Mouse (Mus musculus) colon, adult 2 months (tissue): ENCODE results near the gene Fat2. TPM values are rescaled to one million over a fixed set of nuclear protein-coding genes. Genes with fewer than 3 reads are reported as not detected.

ENCODE experiments used
- polyA plus RNA-seq: library from polyadenylated mRNA; depleted of rRNA; stranded (reverse); fragments of >200 nt; gene quantifications from 2 replicates; pipeline ENCODE4 v1.2.3, GENCODE M21; 2012; rRNA removed

Fat2 gene
- 0.12 and 0.17 TPM in 2 replicates for polyA plus RNA-seq

DNA sequence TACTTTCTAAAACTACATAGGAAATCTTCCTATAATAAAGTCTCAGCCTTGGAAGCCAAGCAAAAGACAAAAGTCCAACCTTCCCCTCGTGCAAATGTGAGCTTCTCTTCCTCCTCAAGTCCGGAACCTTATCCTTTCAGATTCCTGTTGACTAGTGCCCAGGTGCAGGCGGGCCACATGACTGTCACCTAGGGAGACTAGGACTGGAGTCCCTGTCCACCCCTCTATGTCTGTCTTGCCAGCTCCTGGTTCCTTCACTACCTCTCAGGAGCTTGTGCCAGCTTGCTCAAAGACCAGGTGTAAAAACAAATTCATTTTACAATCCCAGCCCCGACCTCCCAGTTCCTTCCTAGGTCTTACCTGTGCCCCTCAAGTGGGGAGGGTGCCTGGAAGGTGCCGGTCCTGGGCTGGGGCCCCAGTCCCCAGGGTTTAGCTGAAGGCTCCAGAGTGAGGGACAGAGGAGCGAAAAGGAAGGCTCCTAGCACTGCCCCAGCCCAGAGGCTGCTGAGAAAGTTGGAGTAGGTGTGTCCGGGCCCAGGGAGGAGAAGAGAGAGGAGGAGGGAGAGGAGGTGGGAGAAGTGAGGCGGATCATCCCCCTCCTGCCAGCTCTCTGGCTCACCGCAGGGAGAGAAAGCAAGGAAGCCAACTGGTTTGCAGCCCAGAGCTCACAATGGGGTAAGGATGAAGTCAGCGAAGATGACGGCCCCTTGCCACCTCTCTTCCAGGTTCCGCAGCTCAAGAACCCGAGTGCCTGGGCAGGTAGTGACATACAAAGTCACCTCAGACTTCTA lies at the start of gene Fat2:
Fat2 (minus strand) TSS at position 464 of the 791 bp plus-strand sequence.

DNA sequence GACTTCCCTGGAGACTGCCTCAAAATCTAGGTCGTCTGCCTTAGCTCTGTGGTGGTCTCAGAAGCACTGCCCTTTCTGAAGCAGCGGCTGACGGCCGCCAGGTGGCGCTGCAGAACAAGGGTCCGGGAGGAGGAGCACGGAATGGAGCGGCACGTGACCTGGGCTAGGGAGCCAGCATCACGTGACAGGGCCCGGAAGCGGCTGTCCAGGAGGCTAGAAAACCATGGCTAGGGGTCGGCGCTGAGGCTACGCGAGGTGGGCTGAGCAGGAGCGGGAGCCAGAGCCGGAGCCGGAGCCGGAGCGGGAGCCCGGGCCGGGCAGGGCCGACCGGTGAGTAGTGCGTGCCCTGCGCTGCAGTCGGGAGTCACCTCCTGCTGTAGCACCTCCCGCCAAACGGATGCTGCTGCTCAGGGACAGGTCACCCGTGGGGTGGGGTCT lies 132.2 kb downstream of the Fat2 start, which contains the start of gene Slc36a1:
Slc36a1 (plus strand) TSS at position 192 of the 438 bp plus-strand sequence.

Other genes with a start within 250 kb of the Fat2 start
- gene Gm2a, start 238.4 kb downstream of the Fat2 start, polyA plus RNA-seq, result 26.8 and 27.5 TPM in 2 replicates
- gene Slc36a3, start 184.9 kb downstream of the Fat2 start, polyA plus RNA-seq, result 0.06 and 0.15 TPM in 2 replicates
- gene Slc36a2, start 151.5 kb downstream of the Fat2 start, polyA plus RNA-seq, result 1.9 and 2.9 TPM in 2 replicates
- gene Slc36a1, start 132.2 kb downstream of the Fat2 start, polyA plus RNA-seq, result 64.8 and 68.7 TPM in 2 replicates
- 757 and 912 TPM in 2 replicates for gene Sparc, start 86.6 kb upstream of the Fat2 start, polyA plus RNA-seq
- 325 and 354 TPM in 2 replicates for gene Atox1, start 124.7 kb upstream of the Fat2 start, polyA plus RNA-seq
- gene G3bp1, start 133.1 kb upstream of the Fat2 start, polyA plus RNA-seq, result 21.9 and 24.8 TPM in 2 replicates